Mouse (Mus musculus) forebrain, embryonic 16.5 days (tissue): ENCODE data around the gene Cnih3. TPM values are rescaled to one million over a fixed set of nuclear protein-coding genes. Genes with fewer than 3 reads are reported as not detected.

Experiments used
- ATAC-seq: fragments of 200-750 bp; cut with Nextera tagmentation; 2 replicates; pipeline ENCODE4 v1.8.0; 2017; ENCODE audit warnings: mild to moderate bottlenecking, moderate library complexity
- H3K27ac ChIP-seq: fragments of 300-500 bp; sonication (generic); 2 replicates; pipeline ENCODE4 v1.5.1; 2014; ENCODE audit warnings: low read length, control low read depth
- H3K27me3 ChIP-seq: fragments of 300-500 bp; sonication (generic); replicated peaks from 2 replicates; pipeline ENCODE4 v1.6.1; 2014; ENCODE audit warnings: low read length; ENCODE audit not compliant: control insufficient read depth, insufficient read depth
- H3K36me3 ChIP-seq: fragments of 300-500 bp; sonication (generic); 2 replicates; pipeline ENCODE4 v1.6.1; 2014; ENCODE audit not compliant: control insufficient read depth, insufficient read depth
- H3K4me1 ChIP-seq: fragments of 300-500 bp; sonication (generic); replicated peaks from 2 replicates; pipeline ENCODE4 v1.6.1; 2014; ENCODE audit warnings: low read length; ENCODE audit not compliant: control insufficient read depth, insufficient read depth
- H3K4me2 ChIP-seq: fragments of 300-500 bp; sonication (generic); 2 replicates; pipeline ENCODE4 v1.6.1; 2014; ENCODE audit warnings: mild to moderate bottlenecking, low read length, control low read depth
- H3K4me3 ChIP-seq: fragments of 300-500 bp; sonication (generic); replicated peaks from 2 replicates; pipeline ENCODE4 v1.5.1; 2014; ENCODE audit warnings: mild to moderate bottlenecking, low read length, control low read depth
- H3K9ac ChIP-seq: fragments of 300-500 bp; sonication (generic); replicated peaks from 2 replicates; pipeline ENCODE4 v1.6.1; 2014; ENCODE audit warnings: low read depth, low read length, control low read depth
- H3K9me3 ChIP-seq: fragments of 300-500 bp; sonication (generic); 2 replicates; pipeline ENCODE4 v1.6.1; 2016; ENCODE audit warnings: low read length; ENCODE audit not compliant: control insufficient read depth
- WGBS: fragments of 180-500 bp; shearing (Covaris S2); extraction: QIAGEN DNeasy Blood & Tissue Kit; methylation state at CpG from one replicate; pipeline ENCODE4 v1.1.7; 2014; 5-methylcytosine and 5-hydroxymethylcytosine counted together
- polyA plus RNA-seq: library from polyadenylated mRNA; unstranded; fragments of >200 nt; fragmentation: Nextera tagmentation; extraction: Ambion mirVana; gene quantifications from 2 replicates; pipeline ENCODE4 v1.2.1, GENCODE M21; 2015

The Cnih3 gene
- polyA plus RNA-seq, 1 experiment from 2014 or later, result 43.4 TPM

DNA sequence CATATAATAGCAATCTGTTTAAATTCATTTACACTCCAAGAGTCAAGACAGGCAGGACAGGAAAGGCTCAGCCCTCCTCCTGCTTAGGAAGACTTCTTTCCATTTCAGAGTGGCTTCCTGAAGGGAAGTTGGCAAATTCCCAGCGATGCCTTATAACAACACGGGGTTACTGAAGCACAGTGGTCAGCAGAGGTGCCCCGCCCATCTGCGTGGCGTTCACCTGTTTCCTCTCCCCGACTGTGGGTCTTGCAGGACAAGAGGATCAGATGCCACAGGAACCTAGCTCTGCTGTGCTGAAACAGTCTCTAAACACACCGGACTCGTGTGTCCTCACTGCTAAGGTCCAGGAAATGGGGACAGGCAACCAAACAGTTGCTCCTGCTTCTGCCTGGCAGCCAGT is 152.9 kb downstream of the Cnih3 start:
- H3K4me3 ChIP-seq, result no peak overlapping the region
- H3K9ac ChIP-seq, result no peak overlapping the region
- no peaks in the 10 kb centered on the region for H3K36me3 ChIP-seq
- H3K4me2 ChIP-seq, result no peak overlapping the region
- no peak for ATAC-seq
- 76% methylated on average over 8 of the region's 8 CpGs for WGBS
- H3K27me3 ChIP-seq, result no peaks in the 10 kb centered on the region
- no peaks in the 10 kb centered on the region for H3K9me3 ChIP-seq
- no peaks in the 10 kb centered on the region; the same call in 1 of the 2 replicates for H3K4me1 ChIP-seq
- no peak overlapping the region for H3K27ac ChIP-seq

Other genes with a start within 250 kb of the Cnih3 start
- 43.1 and 51.4 TPM in 2 replicates for gene Nvl, start 208.4 kb upstream of the Cnih3 start, polyA plus RNA-seq
- 70.0 and 78.4 TPM in 2 replicates for gene Cnih4, start 207.9 kb upstream of the Cnih3 start, polyA plus RNA-seq
- 30.7 and 32.0 TPM in 2 replicates for gene Wdr26, start 140.6 kb upstream of the Cnih3 start, polyA plus RNA-seq
- 0.31 TPM in 1 of 2 replicates, not detected in the other for gene Ccdc121, start 158.8 kb downstream of the Cnih3 start, polyA plus RNA-seq
- gene Dnah14, start 223.9 kb downstream of the Cnih3 start, polyA plus RNA-seq, result 0.42 and 0.51 TPM in 2 replicates